Mouse (Mus musculus) CH12.LX (cell line): ENCODE data around the gene Ubiad1.

ENCODE experiments used
- CTCF ChIP-seq, 2 experiments: IDR thresholded peaks in 1 of 2; conservative IDR thresholded peaks in 1 of 2; 2 replicates each; pipeline ENCODE4 v1.5.1; 2011 to 2012; ENCODE audit warnings: low read depth in 2 of 2, low read length in 2 of 2, improper control_type of control experiment in 1 of 2, inconsistent platforms in 1 of 2, mild to moderate bottlenecking in 1 of 2, moderate library complexity in 1 of 2
- MAFK ChIP-seq: IDR thresholded peaks from 2 replicates; pipeline ENCODE4 v1.6.1; 2011; ENCODE audit warnings: low read length, improper control_type of control experiment; ENCODE audit not compliant: insufficient replicate concordance
- MXI1 ChIP-seq: IDR thresholded peaks from 2 replicates; pipeline ENCODE4 v1.6.1; 2011; ENCODE audit warnings: mild to moderate bottlenecking, low read depth, low read length, improper control_type of control experiment
- MYC ChIP-seq: IDR thresholded peaks from 2 replicates; pipeline ENCODE4 v1.6.1; 2011; ENCODE audit warnings: low read depth, mild to moderate bottlenecking, improper control_type of control experiment, low read length
- POLR2A ChIP-seq: IDR thresholded peaks from 2 replicates; pipeline ENCODE4 v1.6.1; 2011; ENCODE audit warnings: low read depth, mild to moderate bottlenecking, improper control_type of control experiment, low read length
- TCF12 ChIP-seq: IDR thresholded peaks from 2 replicates; pipeline ENCODE4 v1.6.1; 2014; ENCODE audit warnings: low read depth, mild to moderate bottlenecking, inconsistent platforms, low read length, improper control_type of control experiment
- USF1 ChIP-seq: IDR thresholded peaks from 2 replicates; pipeline ENCODE4 v1.6.1; 2014; ENCODE audit warnings: low read depth, mild to moderate bottlenecking, inconsistent platforms, low read length, improper control_type of control experiment
- USF2 ChIP-seq: conservative IDR thresholded peaks from 2 replicates; pipeline ENCODE4 v1.6.1; 2011; ENCODE audit warnings: low read depth, low read length, improper control_type of control experiment

- no peak for TF ChIP-seq POLR2A
- TF ChIP-seq CTCF (conservative IDR thresholded peaks at IDR 0.05 in 1 of 2, IDR thresholded peaks at IDR 0.05 in 1 of 2; ENCODE audit: low read depth in 2 of 2, low read length in 2 of 2): no peak
- TF ChIP-seq MAFK: no peak
- no peak for TF ChIP-seq TCF12
- no peak for TF ChIP-seq MXI1
- TF ChIP-seq MYC: no peak
- TF ChIP-seq USF1: no peak
- no peak for TF ChIP-seq USF2
Observed at GRCm38 (mm10) chr4:148397531-148398287, 46.9 kb downstream of the Ubiad1 start.
